Mouse (Mus musculus): ENCODE results near the gene Raet1e. TPM values are rescaled to one million over a fixed set of nuclear protein-coding genes. Genes with fewer than 3 reads are reported as not detected.

Raet1e gene
- polyA plus RNA-seq, 1 experiment from 2014 or later: 1.3 TPM

Other genes with a start within 250 kb of the Raet1e start
- gene 4930444G20Rik, start 90.5 kb upstream of the Raet1e start, polyA plus RNA-seq (2014; fragmentation: Nextera tagmentation; extraction: Ambion mirVana): not detected in 2 replicates
- 1.8 and 3.6 TPM in 2 replicates for gene E030030I06Rik, start 9.3 kb upstream of the Raet1e start, polyA plus RNA-seq (2014; fragmentation: Nextera tagmentation; extraction: Ambion mirVana)
- 0.40 and 0.76 TPM in 2 replicates for gene H60b, start within 50 bp of the Raet1e start, polyA plus RNA-seq (2014; fragmentation: Nextera tagmentation; extraction: Ambion mirVana)
- 1.7 and 4.3 TPM in 2 replicates for gene Raet1d, start 202.0 kb downstream of the Raet1e start, polyA plus RNA-seq (2014; fragmentation: Nextera tagmentation; extraction: Ambion mirVana)

All from midbrain, embryonic 14.5 days (tissue).